8 mouse cellular contexts compared by ENCODE assay signal in the genomic region with DNA sequence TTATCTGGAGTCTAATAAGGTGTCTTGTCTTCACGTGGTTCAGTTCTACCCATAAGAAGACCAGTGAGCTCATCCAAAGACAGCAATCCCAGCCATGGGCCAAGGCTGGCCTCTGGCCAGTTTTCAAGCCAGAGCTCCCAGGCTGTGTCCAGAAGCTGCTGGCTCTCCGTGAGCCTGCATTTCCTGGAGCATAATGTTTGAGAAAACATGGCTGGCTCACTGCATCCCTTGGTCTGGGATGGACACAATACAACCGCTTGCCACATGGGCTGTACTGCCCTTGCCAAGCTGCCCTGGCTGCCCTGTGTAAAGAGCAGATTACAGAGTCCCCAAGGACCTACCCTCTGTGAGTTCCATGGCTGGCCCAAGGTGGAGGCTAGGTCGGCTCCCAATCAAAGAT.
DNase-seq lines count a peak whose midpoint lies in the region; ATAC-seq lines count a peak whose summit lies in the region.

No protein-coding gene starts in this region.

- no peak overlapping the region for H3K27ac ChIP-seq in heart, embryonic 11.5 days (ENCODE audit: low read depth, low read length)

- WGBS in heart, embryonic 11.5 days (ENCODE audit: insufficient replicate concordance), result 53% methylated on average over 4 of the region's 4 CpGs

- peaks cover 7% of the 10 kb centered on the region; the same call in 1 of the 2 replicates for H3K4me1 ChIP-seq in heart, embryonic 11.5 days (ENCODE audit: control insufficient read depth, insufficient read depth, low read length)

- no peak overlapping the region for H3K9ac ChIP-seq in heart, embryonic 11.5 days (ENCODE audit: low read depth, low read length)

- peak; percentile 99 for DNase-seq in heart, adult 11 months
- DNase-seq in adrenal gland, adult 8-10 months, result peak; percentile 55
- DNase-seq in gastrocnemius, postnatal 14 days, result peak; percentile 85
- peak; percentile 72 for DNase-seq in kidney, postnatal 14 days
- peak; percentile 33 for DNase-seq in testis, postnatal 14 days (ENCODE audit: low spot score)
- no peak for DNase-seq in thymus, postnatal 0 days (ENCODE audit: low spot score)

- no peak for ATAC-seq in heart, embryonic 11.5 days (replicated peaks; ENCODE audit: insufficient number of reproducible peaks, low FRiP score, low TSS enrichment)
- ATAC-seq in monocyte, adult 5-6 weeks (replicated peaks; ENCODE audit: insufficient number of reproducible peaks, low FRiP score, low TSS enrichment, poor library complexity, severe bottlenecking), result no peak

- no peaks in the 10 kb centered on the region for H3K9me3 ChIP-seq in heart, embryonic 11.5 days (replicated peaks; ENCODE audit: control insufficient read depth, low read length)

- H3K36me3 ChIP-seq in heart, embryonic 11.5 days (ENCODE audit: control insufficient read depth, insufficient read depth, low read length), result no peaks in the 10 kb centered on the region

- no peaks in the 10 kb centered on the region for H3K27me3 ChIP-seq in heart, embryonic 11.5 days (ENCODE audit: control insufficient read depth, insufficient read depth, low read length)

- intact Hi-C loops in gastrocnemius, postnatal 14 days (cut with DNase I; ENCODE audit: low total_unique reads), result no loop called here

- no peak overlapping the region for H3K4me3 ChIP-seq in heart, embryonic 11.5 days (ENCODE audit: low read depth, low read length)

- H3K4me2 ChIP-seq in heart, embryonic 11.5 days, result no peak overlapping the region
